Mouse (Mus musculus) stomach, adult 2 months (tissue): ENCODE data around the gene Olfr1462. TPM values are rescaled to one million over a fixed set of nuclear protein-coding genes. Genes with fewer than 3 reads are reported as not detected.

ENCODE experiments used
- polyA plus RNA-seq: library from polyadenylated mRNA; depleted of rRNA; stranded (reverse); fragments of >200 nt; gene quantifications from 2 replicates; pipeline ENCODE4 v1.2.3, GENCODE M21; 2012; rRNA removed

Olfr1462 gene
- polyA plus RNA-seq, result not detected in 2 replicates

GRCm38 (mm10) chr19:13185434-13185833 is at the start of gene Olfr1462:
TSS of gene Olfr1462 (plus strand) at chr19:13185734.

DNA sequence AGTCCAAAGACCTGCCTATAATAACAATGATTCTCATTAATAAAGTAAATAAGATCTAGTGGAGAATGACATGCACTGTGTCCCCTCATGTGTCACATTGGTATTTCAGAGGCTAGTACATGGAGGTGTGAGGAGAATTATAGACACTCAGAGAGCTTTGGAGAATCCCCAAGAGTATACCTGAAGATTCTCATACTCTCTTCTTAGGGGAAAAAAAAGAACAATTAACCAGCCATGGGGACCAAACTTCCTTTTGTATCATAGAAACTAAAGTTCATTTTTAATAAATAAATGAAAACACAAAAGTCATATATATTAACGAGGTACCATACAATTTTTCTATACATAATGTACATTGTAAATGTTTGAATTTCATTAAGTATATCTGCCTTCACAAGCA is 36.1 kb upstream of the Olfr1462 start, which contains the start of gene Olfr1459:
Gene Olfr1459, minus strand, starts transcription at position 101 of the 400 bp plus-strand sequence.

DNA sequence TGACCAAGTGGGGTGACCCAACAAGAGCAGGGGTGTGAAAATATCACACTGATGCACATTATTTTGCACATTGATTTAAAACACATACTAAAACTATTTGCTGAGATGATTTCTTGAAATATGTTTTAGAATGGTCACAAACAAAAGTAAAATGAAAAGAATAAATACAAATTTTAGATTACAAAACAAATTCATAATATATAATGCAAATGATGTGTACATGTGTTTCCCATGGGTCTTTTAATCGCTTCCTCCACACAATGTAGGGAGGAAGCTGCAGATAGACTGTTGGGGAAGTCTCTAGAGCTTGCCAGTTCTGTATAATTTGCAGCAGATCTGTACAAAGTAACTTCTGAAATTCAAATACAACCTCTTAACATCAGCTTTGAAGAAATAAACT is 22.8 kb upstream of the Olfr1462 start, which contains the start of gene Olfr1461:
Gene Olfr1461, plus strand, starts transcription at position 301 of the 400 bp plus-strand sequence.

DNA sequence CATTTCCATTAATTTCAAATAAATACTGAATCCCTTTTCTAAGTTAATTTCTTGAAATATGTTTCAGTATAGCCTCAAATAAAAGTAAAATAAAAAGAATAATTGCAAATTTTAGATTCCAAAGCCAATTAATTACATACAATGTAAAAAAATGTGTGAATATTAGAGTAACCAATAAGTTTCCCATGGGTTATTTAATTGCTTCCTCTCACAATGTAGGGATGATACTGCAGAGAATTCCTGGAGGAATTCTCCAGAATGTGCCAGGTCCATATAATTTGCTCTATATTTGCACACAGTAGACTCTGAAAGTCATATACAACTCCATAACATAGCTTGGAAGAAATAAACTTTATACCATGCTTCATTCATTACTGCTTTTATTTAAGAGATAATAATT is 45.5 kb downstream of the Olfr1462 start, which contains the start of gene Olfr1463:
Gene Olfr1463, plus strand, starts transcription at position 301 of the 400 bp plus-strand sequence.

Other genes starting within 250 kb of the Olfr1462 start
- not detected in 2 replicates for gene Olfr1450, start 235.5 kb upstream of the Olfr1462 start, polyA plus RNA-seq
- gene Olfr1451, start 190.7 kb upstream of the Olfr1462 start, polyA plus RNA-seq, result not detected in 2 replicates
- gene Olfr1453, start 157.4 kb upstream of the Olfr1462 start, polyA plus RNA-seq, result not detected in 2 replicates
- gene Olfr1454, start 125.1 kb upstream of the Olfr1462 start, polyA plus RNA-seq, result not detected in 2 replicates
- not detected in 2 replicates for gene Olfr1457, start 87.8 kb upstream of the Olfr1462 start, polyA plus RNA-seq
- not detected in 2 replicates for gene Olfr1458, start 79.0 kb upstream of the Olfr1462 start, polyA plus RNA-seq
- gene Olfr1459, start 36.2 kb upstream of the Olfr1462 start, polyA plus RNA-seq, result not detected in 2 replicates
- gene Olfr1461, start 22.7 kb upstream of the Olfr1462 start, polyA plus RNA-seq, result not detected in 2 replicates
- not detected in 2 replicates for gene Olfr1463, start 45.6 kb downstream of the Olfr1462 start, polyA plus RNA-seq
- not detected in 2 replicates for gene Olfr1465, start 129.8 kb downstream of the Olfr1462 start, polyA plus RNA-seq
- gene Olfr1466, start 153.1 kb downstream of the Olfr1462 start, polyA plus RNA-seq, result not detected in 2 replicates
- not detected in 2 replicates for gene Olfr1467, start 176.5 kb downstream of the Olfr1462 start, polyA plus RNA-seq
- not detected in 2 replicates for gene Olfr1469, start 222.1 kb downstream of the Olfr1462 start, polyA plus RNA-seq